Mouse (Mus musculus): ENCODE results near the gene Crkl.

DNA sequence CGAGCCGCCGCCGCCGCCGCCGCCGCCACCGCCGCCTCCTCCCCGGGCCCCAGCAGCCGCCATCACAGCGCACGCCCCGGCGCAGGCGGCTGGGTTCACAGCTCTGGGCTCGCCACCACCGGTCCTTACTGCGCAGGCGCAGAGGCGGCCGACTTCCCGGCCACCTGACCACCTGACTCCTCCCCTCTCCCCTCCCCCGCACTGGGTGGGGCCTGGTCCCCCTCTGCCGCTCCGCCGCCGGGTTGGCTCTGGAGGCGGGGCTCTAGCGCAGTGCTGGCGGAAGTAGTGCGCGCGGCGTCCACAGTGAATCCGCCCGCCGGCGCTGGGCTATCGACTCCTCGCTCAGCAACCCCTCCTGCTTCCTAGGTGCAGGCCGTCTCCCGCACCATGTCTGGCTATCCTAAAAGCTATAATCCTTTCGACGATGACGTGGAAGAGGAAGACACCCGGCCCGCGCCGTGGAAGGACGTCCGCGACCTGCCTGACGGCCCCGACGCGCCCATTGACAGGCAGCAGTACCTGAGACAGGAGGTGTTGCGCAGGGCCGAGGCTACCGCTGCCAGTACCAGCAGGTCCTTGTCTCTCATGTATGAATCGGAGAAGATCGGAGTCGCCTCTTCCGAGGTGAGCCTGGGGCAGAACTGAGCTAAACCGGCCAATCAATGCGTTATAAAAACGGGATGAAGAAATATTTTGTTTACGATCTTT is 45.9 kb upstream of the Crkl start, which contains the start of the genes Snap29 and Pi4ka:
- TF ChIP-seq TAL1 (IDR thresholded peaks at IDR 0.05; ENCODE audit: low read length) = no peak
- no peak for TF ChIP-seq GATA1 (IDR thresholded peaks at IDR 0.05; ENCODE audit: low read length)
